Mouse (Mus musculus): Measurements from ENCODE around the gene Gm47985. TPM values are rescaled to one million over a fixed set of nuclear protein-coding genes. Genes with fewer than 3 reads are reported as not detected.
"Not testable (repeated sequence)": the region's sequence is repeated elsewhere in the genome, so short reads cannot be mapped to it uniquely, and the experiment has no call there.

Gm47985 gene
- polyA plus RNA-seq, 1 experiment from 2014 or later: 0.34 TPM

- H3K9ac ChIP-seq; H3K4me1 ChIP-seq; H3K36me3 ChIP-seq; ATAC-seq (ENCODE audit: low FRiP score, low read depth); H3K4me3 ChIP-seq; H3K27ac ChIP-seq; H3K4me2 ChIP-seq (replicated peaks); H3K27me3 ChIP-seq; H3K9me3 ChIP-seq: not testable (repeated sequence)
- 74% methylated on average over 3 of the region's 3 CpGs for WGBS
Measured at GRCm38 (mm10) chr1:151186186-151186585, 3.8 kb downstream of the Gm47985 start.

- ATAC-seq (ENCODE audit: low FRiP score, low read depth); H3K27ac ChIP-seq; H3K4me3 ChIP-seq; H3K9me3 ChIP-seq; H3K27me3 ChIP-seq; H3K9ac ChIP-seq; H3K36me3 ChIP-seq; H3K4me1 ChIP-seq; H3K4me2 ChIP-seq (replicated peaks): not testable (repeated sequence)
- 85% methylated on average over 4 of the region's 4 CpGs for WGBS
Measured at GRCm38 (mm10) chr1:151186879-151187424, 4.6 kb downstream of the Gm47985 start.

GRCm38 (mm10) chr1:151188469-151188868, 6.1 kb downstream of the Gm47985 start:
- WGBS: 85% methylated on average over 4 of the region's 4 CpGs
- H3K4me1 ChIP-seq: no peaks in the 10 kb centered on the region
- no peaks in the 10 kb centered on the region for H3K9me3 ChIP-seq
- ATAC-seq (ENCODE audit: low FRiP score, low read depth): no peak
- no peak overlapping the region for H3K4me2 ChIP-seq (replicated peaks)
- H3K27ac ChIP-seq: no peak overlapping the region
- no peak overlapping the region for H3K4me3 ChIP-seq
- H3K27me3 ChIP-seq: no peaks in the 10 kb centered on the region
- H3K9ac ChIP-seq: no peak overlapping the region
- no peaks in the 10 kb centered on the region for H3K36me3 ChIP-seq

- H3K4me3 ChIP-seq; H3K36me3 ChIP-seq; ATAC-seq (ENCODE audit: low FRiP score, low read depth); H3K27ac ChIP-seq; H3K4me1 ChIP-seq; H3K9me3 ChIP-seq; H3K27me3 ChIP-seq; H3K4me2 ChIP-seq (replicated peaks); H3K9ac ChIP-seq: not testable (repeated sequence)
- WGBS: 100% methylated on average over 1 of the region's 7 CpGs
Measured at GRCm38 (mm10) chr1:151192075-151192474, 9.7 kb downstream of the Gm47985 start, which contains the start of gene Gm8947. Gene Gm8947, plus strand, starts transcription at chr1:151192376.

- not testable (repeated sequence) for ATAC-seq (ENCODE audit: low FRiP score, low read depth); H3K4me1 ChIP-seq; H3K4me2 ChIP-seq (replicated peaks); H3K36me3 ChIP-seq; H3K4me3 ChIP-seq; H3K27ac ChIP-seq; H3K9me3 ChIP-seq; H3K9ac ChIP-seq; H3K27me3 ChIP-seq
- WGBS: 91% methylated on average over 15 of the region's 15 CpGs
Measured at GRCm38 (mm10) chr1:151192739-151193138, 10.4 kb downstream of the Gm47985 start.

GRCm38 (mm10) chr1:151195986-151196385, 13.6 kb downstream of the Gm47985 start:
- not testable (repeated sequence) for H3K27me3 ChIP-seq; H3K4me3 ChIP-seq; H3K36me3 ChIP-seq; H3K4me1 ChIP-seq; ATAC-seq (ENCODE audit: low FRiP score, low read depth); H3K27ac ChIP-seq; H3K9ac ChIP-seq; H3K4me2 ChIP-seq (replicated peaks); H3K9me3 ChIP-seq
- WGBS: 77% methylated on average over 4 of the region's 4 CpGs

GRCm38 (mm10) chr1:151196690-151197089, 14.4 kb downstream of the Gm47985 start:
- not testable (repeated sequence) for H3K9ac ChIP-seq; H3K4me3 ChIP-seq; H3K36me3 ChIP-seq; H3K27ac ChIP-seq; ATAC-seq (ENCODE audit: low FRiP score, low read depth); H3K9me3 ChIP-seq; H3K4me1 ChIP-seq; H3K4me2 ChIP-seq (replicated peaks); H3K27me3 ChIP-seq
- WGBS: 86% methylated on average over 3 of the region's 3 CpGs

GRCm38 (mm10) chr1:151198120-151198519, 15.8 kb downstream of the Gm47985 start, which contains the start of gene Gm47995:
Gene Gm47995, plus strand, starts transcription at chr1:151198448.
- not testable (repeated sequence) for H3K36me3 ChIP-seq; H3K27ac ChIP-seq; ATAC-seq (ENCODE audit: low FRiP score, low read depth); H3K4me2 ChIP-seq (replicated peaks); H3K9ac ChIP-seq; H3K27me3 ChIP-seq; H3K4me3 ChIP-seq; H3K9me3 ChIP-seq; H3K4me1 ChIP-seq
- 66% methylated on average over 2 of the region's 4 CpGs for WGBS

- not testable (repeated sequence) for H3K9ac ChIP-seq; H3K4me2 ChIP-seq (replicated peaks); ATAC-seq (ENCODE audit: low FRiP score, low read depth); H3K4me3 ChIP-seq; H3K27ac ChIP-seq; H3K27me3 ChIP-seq; H3K9me3 ChIP-seq; H3K36me3 ChIP-seq; H3K4me1 ChIP-seq
Measured at GRCm38 (mm10) chr1:151200620-151201019, 18.3 kb downstream of the Gm47985 start.

GRCm38 (mm10) chr1:151202771-151203170, 20.4 kb downstream of the Gm47985 start:
- H3K27ac ChIP-seq; H3K4me2 ChIP-seq (replicated peaks); H3K27me3 ChIP-seq; H3K4me1 ChIP-seq; H3K9ac ChIP-seq; H3K36me3 ChIP-seq; ATAC-seq (ENCODE audit: low FRiP score, low read depth); H3K9me3 ChIP-seq; H3K4me3 ChIP-seq: not testable (repeated sequence)
- 68% methylated on average over 4 of the region's 5 CpGs for WGBS

GRCm38 (mm10) chr1:151203818-151204217, 21.5 kb downstream of the Gm47985 start, which contains the start of gene 3110040M04Rik:
Gene 3110040M04Rik, plus strand, starts transcription at chr1:151204121.
- H3K9ac ChIP-seq; H3K36me3 ChIP-seq; H3K27ac ChIP-seq; H3K9me3 ChIP-seq; H3K4me1 ChIP-seq; H3K27me3 ChIP-seq; ATAC-seq (ENCODE audit: low FRiP score, low read depth); H3K4me3 ChIP-seq; H3K4me2 ChIP-seq (replicated peaks): not testable (repeated sequence)
- no CpG with 5 or more reads among the region's 6 CpGs for WGBS

GRCm38 (mm10) chr1:151208493-151208892, 26.2 kb downstream of the Gm47985 start:
- ATAC-seq (ENCODE audit: low FRiP score, low read depth); H3K9ac ChIP-seq; H3K9me3 ChIP-seq; H3K4me3 ChIP-seq; H3K27ac ChIP-seq; H3K27me3 ChIP-seq; H3K36me3 ChIP-seq; H3K4me2 ChIP-seq (replicated peaks); H3K4me1 ChIP-seq: not testable (repeated sequence)
- 84% methylated on average over 4 of the region's 5 CpGs for WGBS

GRCm38 (mm10) chr1:151208944-151209343, 26.6 kb downstream of the Gm47985 start:
- H3K4me2 ChIP-seq (replicated peaks); H3K27me3 ChIP-seq; H3K4me3 ChIP-seq; H3K9ac ChIP-seq; H3K9me3 ChIP-seq; ATAC-seq (ENCODE audit: low FRiP score, low read depth); H3K27ac ChIP-seq; H3K36me3 ChIP-seq; H3K4me1 ChIP-seq: not testable (repeated sequence)

Measured in limb, embryonic 13.5 days (tissue).